Mouse (Mus musculus) midbrain, postnatal 0 days (tissue): Measurements from ENCODE around the gene Cdca3. TPM values are rescaled to one million over a fixed set of nuclear protein-coding genes. Genes with fewer than 3 reads are reported as not detected.
"Not testable (repeated sequence)": the region's sequence is repeated elsewhere in the genome, so short reads cannot be mapped to it uniquely, and the experiment has no call there.

ENCODE experiments used
- ATAC-seq: fragments of 200-750 bp; cut with Nextera tagmentation; 2 replicates; pipeline ENCODE4 v1.8.0; 2017; ENCODE audit warnings: moderate number of reproducible peaks, mild to moderate bottlenecking, moderate TSS enrichment, moderate library complexity; ENCODE audit not compliant: low FRiP score
- DNase-seq: peaks from one replicate; pipeline ENCODE4 v3.0.0-alpha.2; 2015; ENCODE audit warnings: low spot score
- H3K27ac ChIP-seq: fragments of 300-500 bp; sonication (generic); 2 replicates; pipeline ENCODE4 v1.5.1; 2014; ENCODE audit warnings: low read depth, mild to moderate bottlenecking, low read length, mixed read lengths
- H3K27me3 ChIP-seq: fragments of 300-500 bp; sonication (generic); 2 replicates; pipeline ENCODE4 v1.6.1; 2014; ENCODE audit warnings: low read length, control low read depth, mixed read lengths; ENCODE audit not compliant: insufficient read depth
- H3K36me3 ChIP-seq: fragments of 300-500 bp; sonication (generic); 2 replicates; pipeline ENCODE4 v1.6.1; 2014; ENCODE audit warnings: low read length, control low read depth, mixed read lengths; ENCODE audit not compliant: insufficient read depth
- H3K4me1 ChIP-seq: fragments of 300-500 bp; sonication (generic); 2 replicates; pipeline ENCODE4 v1.6.1; 2014; ENCODE audit warnings: mild to moderate bottlenecking, control low read depth, antibody characterized with exemption, low read length, mixed read lengths; ENCODE audit not compliant: insufficient read depth
- H3K4me2 ChIP-seq: fragments of 300-500 bp; sonication (generic); 2 replicates; pipeline ENCODE4 v1.6.1; 2014; ENCODE audit warnings: low read depth, mild to moderate bottlenecking, low read length, mixed read lengths; ENCODE audit not compliant: poor library complexity, severe bottlenecking
- H3K4me3 ChIP-seq: fragments of 300-500 bp; sonication (generic); 2 replicates; pipeline ENCODE4 v1.5.1; 2014; ENCODE audit warnings: low read depth, mild to moderate bottlenecking, low read length, moderate library complexity
- H3K9ac ChIP-seq: fragments of 300-500 bp; sonication (generic); replicated peaks from 2 replicates; pipeline ENCODE4 v1.6.1; 2014; ENCODE audit warnings: mild to moderate bottlenecking, low read length, moderate library complexity, mixed read lengths; ENCODE audit not compliant: poor library complexity, severe bottlenecking
- H3K9me3 ChIP-seq: fragments of 300-500 bp; sonication (generic); 2 replicates; pipeline ENCODE4 v1.6.1; 2016; ENCODE audit warnings: low read length, control low read depth
- CTCF ChIP-seq: IDR thresholded peaks from 2 replicates; pipeline ENCODE4 v1.5.1; 2016; ENCODE audit warnings: antibody characterized with exemption, mild to moderate bottlenecking
- WGBS: fragments of 180-500 bp; shearing (Covaris S2); extraction: QIAGEN DNeasy Blood & Tissue Kit; methylation state at CpG from one replicate; pipeline ENCODE4 v1.1.7; 2014; 5-methylcytosine and 5-hydroxymethylcytosine counted together
- polyA plus RNA-seq: library from polyadenylated mRNA; unstranded; fragments of >200 nt; fragmentation: Nextera tagmentation; extraction: Ambion mirVana; gene quantifications from 2 replicates; pipeline ENCODE4 v1.2.1, GENCODE M21; 2015
- total RNA-seq: library from RNA; depleted of rRNA; stranded (reverse); fragments of >200 nt; gene quantifications from 2 replicates; pipeline ENCODE4 v1.2.3, GENCODE M21; 2014

Gene Cdca3
- total and polyA plus RNA-seq, 2 experiments from 2014 or later = 16.0 to 16.7 TPM

DNA sequence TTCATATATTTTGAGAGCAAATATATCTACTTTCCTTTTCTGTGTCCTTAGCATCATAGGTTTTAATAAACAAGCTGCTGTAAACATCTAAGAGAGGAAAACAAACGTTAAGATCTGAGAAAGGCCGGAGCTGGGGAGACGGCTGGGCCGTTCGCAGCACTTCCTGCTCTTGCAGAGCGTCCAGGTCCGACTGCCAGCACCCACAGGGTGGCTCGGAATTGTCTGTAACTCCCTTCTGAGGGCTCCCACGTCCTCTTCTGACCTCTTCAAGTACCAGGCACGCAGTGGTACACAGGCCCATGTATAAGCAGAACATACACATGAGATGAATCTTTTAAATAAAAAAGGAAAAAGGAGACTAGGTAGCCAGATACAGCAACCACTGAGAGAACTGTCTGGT is 41.6 kb upstream of the Cdca3 start:
- WGBS = 83% methylated on average over 10 of the region's 10 CpGs
- no peak overlapping the region for H3K4me3 ChIP-seq
- no peaks in the 10 kb centered on the region for H3K36me3 ChIP-seq
- no peaks in the 10 kb centered on the region for H3K4me1 ChIP-seq
- DNase-seq (no peak), ATAC-seq (no peak)
- no peak for TF ChIP-seq CTCF
- H3K9ac ChIP-seq = no peak overlapping the region
- H3K4me2 ChIP-seq = no peak overlapping the region
- H3K9me3 ChIP-seq = no peaks in the 10 kb centered on the region
- H3K27me3 ChIP-seq = no peaks in the 10 kb centered on the region
- H3K27ac ChIP-seq = no peak overlapping the region

DNA sequence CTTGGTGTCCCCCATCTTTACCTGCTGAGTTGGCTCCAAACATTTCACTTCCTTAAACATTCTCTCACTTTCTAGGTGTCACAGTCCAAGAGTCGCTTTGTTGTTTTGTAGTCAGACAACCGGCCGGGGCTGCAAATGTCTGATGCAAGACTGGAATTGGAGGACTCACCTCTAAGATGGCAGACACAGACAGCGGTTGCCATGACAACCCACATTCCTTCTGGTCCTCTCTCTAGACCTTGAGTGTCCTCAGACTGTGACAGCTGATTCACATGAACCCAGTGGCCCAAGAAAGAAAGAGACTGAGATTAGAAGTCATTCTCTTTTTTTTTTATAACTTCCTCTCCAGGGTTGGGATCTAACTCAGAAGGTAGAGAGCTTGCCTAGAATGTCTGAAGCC is 39.8 kb upstream of the Cdca3 start:
- Histone ChIP-seq H3K36me3 (no peaks in the 10 kb centered on the region), H3K4me3 (no peak overlapping the region), H3K4me1 (no peaks in the 10 kb centered on the region), H3K4me2 (no peak overlapping the region), H3K27ac (no peak overlapping the region), H3K9ac (no peak overlapping the region), H3K27me3 (no peaks in the 10 kb centered on the region), H3K9me3 (no peaks in the 10 kb centered on the region)
- WGBS = 73% methylated on average over 4 of the region's 4 CpGs
- DNase-seq = peak; percentile 67
- no peak for TF ChIP-seq CTCF
- no peak for ATAC-seq

DNA sequence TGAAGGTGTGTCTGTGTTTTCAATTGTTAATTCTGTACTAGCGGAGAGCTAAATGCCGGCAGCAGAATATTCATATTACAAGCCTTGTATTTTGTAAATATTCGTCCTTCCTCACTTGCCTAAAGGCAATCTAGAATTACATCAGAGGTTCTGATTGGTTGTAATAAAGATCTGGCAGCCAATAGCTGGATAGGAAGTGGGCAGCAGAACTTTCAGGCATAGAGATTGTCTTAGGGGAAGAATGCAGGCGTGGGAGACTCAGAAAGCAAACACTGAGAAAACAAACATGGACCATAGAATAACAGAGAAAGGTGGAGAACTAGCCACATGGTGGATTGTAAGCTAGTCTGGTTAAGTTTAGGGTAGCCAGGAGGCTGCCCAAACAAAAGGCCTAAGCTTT is 39.2 kb upstream of the Cdca3 start:
- 71% methylated on average over 4 of the region's 4 CpGs for WGBS
- no peak for ATAC-seq
- no peak for TF ChIP-seq CTCF
- H3K4me3 ChIP-seq = no peak overlapping the region
- no peaks in the 10 kb centered on the region for H3K9me3 ChIP-seq
- H3K27ac ChIP-seq = no peak overlapping the region
- H3K4me2 ChIP-seq = no peak overlapping the region
- H3K36me3 ChIP-seq = no peaks in the 10 kb centered on the region
- no peak for DNase-seq
- no peaks in the 10 kb centered on the region for H3K4me1 ChIP-seq
- H3K9ac ChIP-seq = no peak overlapping the region
- no peaks in the 10 kb centered on the region for H3K27me3 ChIP-seq

DNA sequence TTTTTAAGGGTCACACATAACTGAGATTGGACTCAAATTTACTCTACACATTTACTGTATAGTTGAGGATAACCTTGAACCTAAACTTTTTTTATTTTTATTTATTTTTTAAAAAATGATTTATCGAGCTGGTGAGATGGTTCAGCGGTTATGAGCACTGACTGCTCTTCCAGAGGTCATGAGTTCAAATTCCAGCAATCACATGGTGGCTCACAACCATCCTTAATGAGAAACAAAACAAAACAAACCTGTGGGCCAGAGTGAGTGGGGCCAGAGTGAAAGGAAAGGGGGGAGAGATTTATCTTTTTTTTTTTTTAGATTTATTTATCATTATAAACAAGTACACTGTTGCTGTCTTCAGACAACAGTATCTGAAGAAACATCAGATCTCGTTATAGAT is 37.4 kb upstream of the Cdca3 start:
- Histone ChIP-seq H3K4me2 (no peak overlapping the region), H3K4me3 (no peak overlapping the region), H3K9me3 (no peaks in the 10 kb centered on the region), H3K36me3 (no peaks in the 10 kb centered on the region), H3K4me1 (no peaks in the 10 kb centered on the region), H3K27ac (no peak overlapping the region), H3K9ac (no peak overlapping the region), H3K27me3 (no peaks in the 10 kb centered on the region)
- ATAC-seq (no peak), DNase-seq (no peak)
- 80% methylated on average over 3 of the region's 3 CpGs for WGBS
- TF ChIP-seq CTCF = no peak

DNA sequence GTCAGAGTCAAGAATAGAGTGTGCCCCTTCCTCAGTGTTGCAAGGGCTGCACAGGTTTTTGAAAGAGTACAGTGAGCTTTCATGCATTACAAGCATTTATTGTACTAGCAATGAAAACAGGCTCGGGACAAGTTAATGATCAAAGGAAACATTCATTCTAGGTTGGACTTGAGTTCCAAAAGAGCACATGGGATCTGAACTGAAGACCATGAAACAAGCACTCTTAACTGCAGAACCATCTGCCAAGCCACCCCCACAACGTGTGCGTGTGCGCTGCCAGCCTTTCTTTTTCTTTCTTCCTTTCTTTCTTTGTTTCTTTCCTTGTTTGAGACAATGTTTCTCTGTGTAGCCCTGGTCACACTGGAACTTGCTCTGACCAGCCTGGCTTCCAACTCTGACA is 33.6 kb upstream of the Cdca3 start:
- Histone ChIP-seq H3K9me3 (no peaks in the 10 kb centered on the region), H3K27ac (no peak overlapping the region), H3K4me3 (no peak overlapping the region), H3K4me2 (no peak overlapping the region), H3K9ac (no peak overlapping the region), H3K27me3 (no peaks in the 10 kb centered on the region), H3K36me3 (no peaks in the 10 kb centered on the region), H3K4me1 (no peaks in the 10 kb centered on the region)
- ATAC-seq (no peak), DNase-seq (no peak)
- WGBS = 70% methylated on average over 4 of the region's 4 CpGs
- no peak for TF ChIP-seq CTCF

DNA sequence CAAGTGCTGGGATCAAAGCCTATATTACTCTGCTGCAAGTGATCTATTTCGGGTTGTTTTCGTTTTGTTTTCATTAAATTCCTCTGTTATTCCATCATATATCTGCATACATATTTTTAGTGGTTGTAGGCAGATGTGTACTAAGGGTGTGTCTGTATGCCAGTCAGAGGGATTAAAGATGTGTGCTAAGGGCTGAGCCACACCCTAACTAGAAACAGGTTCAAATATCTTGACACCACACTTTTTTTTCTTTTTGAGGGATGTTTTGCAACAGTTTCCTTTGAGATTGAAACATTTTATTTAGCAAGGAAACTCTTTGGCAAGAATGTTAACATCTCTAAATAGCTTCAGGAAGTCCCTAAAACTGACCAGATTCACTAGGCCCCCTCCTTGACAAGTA is 33.1 kb upstream of the Cdca3 start:
- no peaks in the 10 kb centered on the region for H3K9me3 ChIP-seq
- no peak for ATAC-seq
- no peaks in the 10 kb centered on the region for H3K4me1 ChIP-seq
- no peak overlapping the region for H3K27ac ChIP-seq
- no peaks in the 10 kb centered on the region for H3K36me3 ChIP-seq
- H3K27me3 ChIP-seq = no peaks in the 10 kb centered on the region
- 86% methylated on average over 2 of the region's 2 CpGs for WGBS
- H3K9ac ChIP-seq = no peak overlapping the region
- no peak for TF ChIP-seq CTCF
- no peak overlapping the region for H3K4me2 ChIP-seq
- H3K4me3 ChIP-seq = no peak overlapping the region
- DNase-seq = no peak

DNA sequence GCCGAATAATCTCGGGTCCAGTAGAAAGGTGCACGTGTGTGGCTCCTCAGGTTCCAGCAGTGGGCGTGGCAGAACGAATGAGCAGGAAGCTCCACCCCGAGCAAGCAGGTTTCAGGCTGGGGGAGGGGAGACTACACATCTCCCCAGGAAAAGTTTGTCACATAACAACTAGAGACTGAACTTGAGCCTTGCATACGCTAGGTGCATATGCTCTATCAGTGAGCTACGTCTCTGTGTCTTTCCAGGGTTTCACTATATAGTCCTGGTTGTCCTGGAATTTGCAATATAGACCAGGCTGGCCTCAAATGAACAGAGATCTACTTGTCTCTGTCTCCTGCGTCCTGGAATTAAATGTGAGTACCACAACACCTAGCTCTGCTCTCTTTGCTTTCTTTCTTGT is 26.9 kb upstream of the Cdca3 start:
- not testable (repeated sequence) for H3K4me1 ChIP-seq, H3K4me2 ChIP-seq, ATAC-seq, H3K9ac ChIP-seq, H3K9me3 ChIP-seq, H3K4me3 ChIP-seq, H3K36me3 ChIP-seq, H3K27ac ChIP-seq, H3K27me3 ChIP-seq, DNase-seq
- WGBS = 28% methylated on average over 4 of the region's 9 CpGs
